Mouse (Mus musculus): ENCODE measurements at regions not wholly inside any gene's neighbourhood (a gene's known extent, or its start where the extent isn't known, plus 50 kb on each side); places are given as distances from the start of the nearest gene placed in this dataset.

- ATAC-seq (replicated peaks in 1 of 2; ENCODE audit: insufficient read depth in 1 of 2, low FRiP score in 2 of 2, low TSS enrichment in 1 of 2, low read depth in 1 of 2, poor library complexity in 2 of 2, severe bottlenecking in 2 of 2): no peak
Measured at GRCm38 (mm10) chr9:50067729-50068225, 269.1 kb upstream of the Ncam1 start.

GRCm38 (mm10) chr9:50064505-50065229, 265.9 kb upstream of the Ncam1 start:
- ATAC-seq (replicated peaks in 1 of 2; ENCODE audit: insufficient read depth in 1 of 2, low FRiP score in 2 of 2, low TSS enrichment in 1 of 2, low read depth in 1 of 2, poor library complexity in 2 of 2, severe bottlenecking in 2 of 2): no peak

- ATAC-seq (replicated peaks in 1 of 2; ENCODE audit: insufficient read depth in 1 of 2, low FRiP score in 2 of 2, low TSS enrichment in 1 of 2, low read depth in 1 of 2, poor library complexity in 2 of 2, severe bottlenecking in 2 of 2): no peak; a peak in 1 of 4 replicates
Measured at GRCm38 (mm10) chr9:50038231-50038630, 239.5 kb upstream of the Ncam1 start.

GRCm38 (mm10) chr9:50032322-50033158, 233.8 kb upstream of the Ncam1 start:
- ATAC-seq (replicated peaks in 1 of 2; ENCODE audit: insufficient read depth in 1 of 2, low FRiP score in 2 of 2, low TSS enrichment in 1 of 2, low read depth in 1 of 2, poor library complexity in 2 of 2, severe bottlenecking in 2 of 2): no peak

DNA sequence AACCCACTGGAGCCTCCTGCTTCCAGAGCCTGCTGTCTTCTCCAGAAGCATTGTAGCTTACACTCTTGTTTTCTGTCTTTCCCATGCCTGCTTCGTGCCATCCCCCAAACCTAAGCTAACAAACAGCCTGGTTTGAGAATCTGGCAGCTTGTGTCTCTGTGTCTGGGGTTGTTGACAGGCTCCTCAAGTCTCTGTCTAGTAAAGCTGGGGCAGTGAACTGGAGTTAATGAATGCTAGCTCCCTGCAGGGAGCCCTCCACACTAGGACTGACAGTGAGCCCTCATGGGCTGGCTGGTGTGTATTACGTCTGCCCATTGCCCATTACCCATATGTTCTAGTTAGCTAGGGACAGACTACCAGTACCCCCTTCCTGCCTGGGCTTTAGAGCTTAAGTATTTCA, 232.6 kb upstream of the Ncam1 start:
- no peak for ATAC-seq (replicated peaks in 1 of 2; ENCODE audit: insufficient read depth in 1 of 2, low FRiP score in 2 of 2, low TSS enrichment in 1 of 2, low read depth in 1 of 2, poor library complexity in 2 of 2, severe bottlenecking in 2 of 2)

DNA sequence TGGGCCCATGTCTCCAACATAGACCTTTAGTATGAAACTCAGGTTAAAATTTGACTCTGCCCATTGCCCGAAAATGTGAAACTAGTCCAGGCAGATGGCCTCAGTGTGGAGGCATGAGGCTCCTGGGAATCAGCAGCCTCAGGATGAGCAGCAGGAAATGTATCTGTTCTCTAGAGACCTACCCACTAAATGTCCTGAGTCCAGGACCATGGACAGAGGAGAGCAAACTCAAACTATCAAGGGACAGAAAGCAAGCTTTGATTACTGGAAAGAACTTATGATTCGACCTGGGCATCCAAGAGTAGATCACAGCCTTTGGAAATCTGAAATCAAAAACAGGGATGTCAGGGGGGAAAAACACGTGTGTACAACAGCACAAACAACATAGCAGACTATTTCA, 230.3 kb upstream of the Ncam1 start:
- ATAC-seq (replicated peaks in 1 of 2; ENCODE audit: insufficient read depth in 1 of 2, low FRiP score in 2 of 2, low TSS enrichment in 1 of 2, low read depth in 1 of 2, poor library complexity in 2 of 2, severe bottlenecking in 2 of 2): no peak

DNA sequence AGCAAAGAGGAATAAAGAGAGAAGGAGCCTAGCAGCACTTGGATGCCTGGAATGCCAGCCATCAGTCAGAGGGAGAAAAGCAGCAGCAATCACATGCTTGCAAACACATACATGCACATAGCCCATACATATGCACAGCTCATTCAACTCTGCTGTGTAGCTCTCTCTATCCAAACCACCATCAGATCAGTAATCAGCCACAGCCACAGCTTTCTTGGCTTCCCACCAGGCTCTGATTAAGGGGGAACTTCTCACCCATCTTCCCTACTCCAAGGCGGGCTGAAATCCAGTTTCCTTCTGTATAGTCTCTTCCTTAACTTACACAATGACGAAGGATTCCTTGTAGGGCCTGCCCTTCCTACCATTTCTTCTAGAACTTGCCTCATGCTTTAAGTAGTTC, 229.8 kb upstream of the Ncam1 start:
- ATAC-seq (replicated peaks in 1 of 2; ENCODE audit: insufficient read depth in 1 of 2, low FRiP score in 2 of 2, low TSS enrichment in 1 of 2, low read depth in 1 of 2, poor library complexity in 2 of 2, severe bottlenecking in 2 of 2): no peak

DNA sequence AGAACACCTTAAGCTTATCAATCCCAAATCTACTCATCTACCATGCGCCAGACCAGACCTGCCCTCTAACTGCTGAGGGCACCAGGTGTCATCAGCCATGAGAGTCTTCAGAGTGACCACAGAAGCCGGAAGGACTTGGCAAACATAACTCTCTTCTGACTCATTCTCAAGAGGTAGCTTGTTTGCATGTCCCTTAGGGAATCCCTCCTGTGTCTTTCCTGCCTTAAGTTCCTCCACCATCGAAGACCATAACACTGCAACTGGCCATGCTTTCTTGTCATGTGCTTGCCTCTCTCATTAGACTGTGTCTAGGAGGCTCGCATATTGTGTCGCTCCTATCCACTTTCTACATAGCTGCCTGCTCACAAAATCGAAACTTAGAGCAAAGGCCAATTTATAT, 226.1 kb upstream of the Ncam1 start:
- no peak for ATAC-seq (replicated peaks in 1 of 2; ENCODE audit: insufficient read depth in 1 of 2, low FRiP score in 2 of 2, low TSS enrichment in 1 of 2, low read depth in 1 of 2, poor library complexity in 2 of 2, severe bottlenecking in 2 of 2)

DNA sequence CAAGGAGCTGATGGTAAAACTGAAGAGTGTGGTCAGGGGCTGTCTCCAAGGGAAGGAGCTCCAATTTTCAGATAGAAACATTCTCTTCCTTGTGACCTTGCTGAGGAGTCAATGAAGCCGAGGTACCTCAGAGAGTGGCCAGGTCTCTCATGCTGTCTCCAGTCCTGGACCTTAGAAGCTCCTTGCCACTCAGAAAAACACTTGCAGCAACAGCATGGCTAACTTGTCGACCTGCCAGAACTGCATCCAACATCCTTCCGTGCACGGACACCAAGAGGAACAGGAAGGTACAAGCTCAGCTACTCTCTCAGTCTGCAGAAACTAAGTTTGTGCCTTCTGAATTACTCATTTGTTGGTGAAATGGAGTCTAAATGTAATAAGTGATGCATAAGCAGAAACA, 214.9 kb upstream of the Ncam1 start:
- ATAC-seq (replicated peaks in 1 of 2; ENCODE audit: insufficient read depth in 1 of 2, low FRiP score in 2 of 2, low TSS enrichment in 1 of 2, low read depth in 1 of 2, poor library complexity in 2 of 2, severe bottlenecking in 2 of 2): no peak

DNA sequence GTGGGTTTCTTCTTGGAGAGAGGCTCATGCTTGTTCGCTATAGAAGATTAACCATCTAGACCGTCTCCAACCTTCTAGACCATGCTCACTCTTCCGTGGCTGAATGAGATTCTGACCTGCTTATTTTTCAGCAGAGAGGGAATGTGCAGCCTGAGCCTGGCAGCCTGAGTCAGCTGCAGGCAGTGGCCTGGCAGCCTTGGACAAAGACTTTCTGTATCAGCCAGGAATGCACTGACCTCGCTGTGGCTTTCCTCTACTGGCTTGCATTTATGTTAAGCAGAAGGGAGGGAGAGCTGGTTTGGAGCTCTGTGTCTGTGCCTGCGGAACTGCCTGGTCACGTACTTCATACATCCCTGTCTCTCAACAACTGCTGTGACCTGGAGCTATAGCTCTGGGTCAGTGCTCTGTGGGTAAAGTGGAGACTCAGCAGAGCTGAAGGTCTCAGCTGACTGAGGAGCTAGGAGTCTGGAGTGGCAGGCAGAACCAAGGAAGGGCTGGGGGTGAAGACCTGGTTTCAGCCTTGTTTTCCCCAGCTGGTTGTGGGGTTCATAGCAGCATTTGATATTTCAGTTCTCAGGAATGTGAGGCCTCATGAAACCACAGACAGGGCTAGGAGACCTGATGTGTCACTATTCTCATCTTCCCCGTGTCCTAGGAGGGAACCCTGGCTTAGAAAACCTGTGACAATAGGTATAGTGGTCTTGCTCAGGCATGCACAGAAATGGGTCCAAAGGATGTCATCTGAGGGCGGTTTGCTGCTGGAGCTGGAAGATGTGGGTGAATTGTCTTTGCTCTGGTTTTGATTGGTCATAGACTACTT, 207.2 kb upstream of the Ncam1 start:
- ATAC-seq (replicated peaks in 1 of 2; ENCODE audit: insufficient read depth in 1 of 2, low FRiP score in 2 of 2, low TSS enrichment in 1 of 2, low read depth in 1 of 2, poor library complexity in 2 of 2, severe bottlenecking in 2 of 2): no peak

DNA sequence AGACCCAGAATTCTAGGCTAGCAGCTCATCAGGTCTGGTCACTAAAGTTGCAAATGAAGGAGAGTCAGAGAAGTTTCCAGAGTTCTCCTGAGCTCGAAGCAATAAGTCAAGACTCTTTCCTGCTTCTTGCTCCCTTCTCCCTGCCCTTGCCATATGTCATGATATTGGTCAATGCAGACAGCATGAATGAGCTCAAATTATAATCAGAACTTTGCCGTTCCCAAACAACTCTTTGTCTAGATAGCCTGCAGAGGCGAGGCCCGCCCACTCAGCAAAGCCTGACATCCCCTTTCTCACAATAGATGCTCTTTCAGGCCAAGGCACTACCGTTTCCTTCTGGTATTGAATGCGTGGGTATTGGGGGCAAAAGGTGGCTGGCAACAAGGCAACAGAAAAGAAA, 204.0 kb upstream of the Ncam1 start:
- ATAC-seq (replicated peaks in 1 of 2; ENCODE audit: insufficient read depth in 1 of 2, low FRiP score in 2 of 2, low TSS enrichment in 1 of 2, low read depth in 1 of 2, poor library complexity in 2 of 2, severe bottlenecking in 2 of 2): no peak

DNA sequence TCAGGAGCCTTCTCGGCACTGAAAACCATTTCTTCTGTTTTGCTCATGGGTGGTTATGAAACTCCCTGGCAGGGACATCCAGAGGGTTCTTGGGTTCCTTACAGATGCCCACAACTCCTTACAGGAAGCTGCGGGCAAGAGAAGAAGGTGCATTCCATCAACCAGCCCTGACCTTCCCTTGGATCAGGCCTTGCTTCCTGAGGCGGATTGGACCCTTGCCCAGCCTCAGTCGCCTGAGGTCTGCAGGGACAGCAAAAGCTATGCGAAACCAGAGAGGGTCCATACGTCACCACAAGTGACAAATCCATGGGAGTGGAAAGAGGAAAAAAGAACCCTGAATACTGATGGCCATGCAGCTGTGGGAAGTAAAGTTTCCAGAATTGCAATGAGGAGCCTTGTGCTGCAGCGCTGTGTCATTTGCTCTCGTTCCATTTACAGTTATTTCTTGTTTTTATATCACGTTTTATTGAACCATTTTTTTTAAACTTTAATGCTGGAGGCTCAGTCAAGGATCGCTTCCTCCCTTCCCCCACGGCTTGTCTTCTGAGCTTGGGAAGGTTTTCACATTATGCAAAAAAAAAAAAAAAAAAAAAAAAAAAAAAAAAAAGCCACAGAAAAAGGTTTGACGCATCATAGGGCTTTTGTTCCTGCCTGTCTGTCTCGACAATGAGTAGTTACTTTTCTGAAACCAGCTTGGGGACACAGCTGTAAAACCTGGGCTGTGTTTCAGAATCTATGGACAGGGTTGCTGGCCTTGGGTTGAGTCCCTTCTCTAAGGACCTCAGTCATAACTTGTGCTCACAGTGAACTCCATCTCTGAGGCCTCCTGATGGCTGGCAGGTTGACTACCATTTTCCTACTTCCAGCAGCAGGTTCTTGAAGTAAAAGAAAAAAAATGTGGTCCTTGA, 202.0 kb upstream of the Ncam1 start:
- ATAC-seq (replicated peaks in 1 of 2; ENCODE audit: insufficient read depth in 1 of 2, low FRiP score in 2 of 2, low TSS enrichment in 1 of 2, low read depth in 1 of 2, poor library complexity in 2 of 2, severe bottlenecking in 2 of 2): no peak

GRCm38 (mm10) chr9:49999970-50000369, 201.2 kb upstream of the Ncam1 start:
- ATAC-seq (replicated peaks in 1 of 2; ENCODE audit: insufficient read depth in 1 of 2, low FRiP score in 2 of 2, low TSS enrichment in 1 of 2, low read depth in 1 of 2, poor library complexity in 2 of 2, severe bottlenecking in 2 of 2): no peak

DNA sequence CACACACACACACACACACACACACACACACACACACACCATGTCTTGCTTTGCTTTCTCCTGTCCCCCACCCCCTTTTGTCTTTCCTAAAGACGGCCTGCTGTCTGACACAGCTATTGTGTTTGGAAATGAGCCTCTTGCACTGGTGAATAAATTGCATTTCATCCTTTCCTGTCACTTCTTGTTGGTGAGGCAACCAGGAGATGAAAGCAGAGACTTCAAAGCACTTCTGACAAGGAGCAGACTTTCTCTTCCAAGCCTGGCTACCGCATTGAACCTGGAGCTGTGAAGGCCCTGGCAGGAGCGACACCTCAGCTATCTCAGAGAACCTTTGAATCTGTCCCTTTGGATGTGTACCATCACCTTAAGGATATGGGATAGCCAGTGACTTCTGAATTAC, 199.4 kb upstream of the Ncam1 start:
- no peak for ATAC-seq (replicated peaks in 1 of 2; ENCODE audit: insufficient read depth in 1 of 2, low FRiP score in 2 of 2, low TSS enrichment in 1 of 2, low read depth in 1 of 2, poor library complexity in 2 of 2, severe bottlenecking in 2 of 2)

- ATAC-seq (replicated peaks in 1 of 2; ENCODE audit: insufficient read depth in 1 of 2, low FRiP score in 2 of 2, low TSS enrichment in 1 of 2, low read depth in 1 of 2, poor library complexity in 2 of 2, severe bottlenecking in 2 of 2): peak in 1 of 2 experiments; percentile 27; a peak in 2 of 4 replicates
Measured at GRCm38 (mm10) chr9:49989464-49990271, 190.9 kb upstream of the Ncam1 start.

DNA sequence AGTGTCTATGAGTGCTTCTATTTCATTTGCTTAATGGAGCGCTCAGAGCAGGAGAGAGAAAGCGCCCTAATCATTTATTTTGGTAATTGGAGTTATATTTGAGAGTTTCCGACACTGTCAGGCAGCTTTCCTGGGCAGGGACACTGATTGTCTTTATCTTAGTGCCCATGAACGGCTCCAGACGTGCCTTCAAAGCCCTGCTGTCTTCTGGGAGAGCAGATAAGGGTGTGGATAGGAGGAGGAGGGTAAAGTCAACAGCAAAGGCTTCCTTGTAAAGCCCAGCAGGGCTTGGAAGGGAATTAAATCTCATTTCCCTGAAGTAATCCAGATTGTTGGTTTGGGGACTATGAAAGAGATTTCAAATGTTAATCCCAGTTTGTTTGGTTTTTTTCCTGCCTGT, 189.3 kb upstream of the Ncam1 start:
- no peak for ATAC-seq (replicated peaks in 1 of 2; ENCODE audit: insufficient read depth in 1 of 2, low FRiP score in 2 of 2, low TSS enrichment in 1 of 2, low read depth in 1 of 2, poor library complexity in 2 of 2, severe bottlenecking in 2 of 2)

Data from hematopoietic stem cell, adult 5-6 weeks (primary cell).